Mouse (Mus musculus) lung, postnatal 0 days (tissue): ENCODE measurements around the gene Arhgap8.

Experiments
- CTCF ChIP-seq: IDR thresholded peaks from 2 replicates; pipeline ENCODE4 v1.5.1; 2016; ENCODE audit warnings: antibody characterized with exemption, mild to moderate bottlenecking
- EP300 ChIP-seq: IDR thresholded peaks from 2 replicates; pipeline ENCODE4 v1.6.1; 2016; ENCODE audit warnings: antibody characterized with exemption, mild to moderate bottlenecking, control low read depth

DNA sequence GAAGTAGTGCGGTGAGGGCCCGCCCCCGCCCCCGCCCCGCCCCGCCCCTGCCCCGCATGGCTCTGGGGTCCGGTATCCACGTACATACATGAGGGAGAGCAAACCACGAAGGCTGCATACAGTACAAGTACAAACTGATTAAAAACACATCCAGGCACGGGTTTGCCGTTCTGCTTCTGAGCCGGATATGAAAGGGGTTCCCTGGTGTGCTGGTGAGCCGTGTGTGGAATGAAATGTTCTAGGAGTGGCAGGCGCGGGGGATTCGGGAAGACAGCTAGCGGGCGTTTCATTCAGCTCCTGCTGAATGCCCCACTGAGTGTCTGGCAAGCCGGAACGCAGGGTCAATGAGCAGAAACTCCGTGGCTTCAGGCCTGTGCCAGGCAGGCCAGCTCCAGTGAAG is 36.6 kb downstream of the Arhgap8 start:
- TF ChIP-seq EP300 (no peak), CTCF (no peak)
